Mouse (Mus musculus) ES-Bruce4 (cell line): ENCODE data around the gene Nsg2. TPM values are rescaled to one million over a fixed set of nuclear protein-coding genes. Genes with fewer than 3 reads are reported as not detected.

Experiments used
- H3K27ac ChIP-seq: 2 replicates; pipeline ENCODE4 v1.5.1; 2012; ENCODE audit warnings: low read length, inconsistent platforms; ENCODE audit not compliant: insufficient read depth
- H3K27me3 ChIP-seq: 2 replicates; pipeline ENCODE4 v1.6.1; 2012; ENCODE audit warnings: mild to moderate bottlenecking, low read length, inconsistent platforms; ENCODE audit not compliant: control insufficient read depth, poor library complexity, insufficient read depth, severe bottlenecking
- H3K36me3 ChIP-seq: 2 replicates; pipeline ENCODE4 v1.6.1; 2012; ENCODE audit warnings: inconsistent platforms, mild to moderate bottlenecking, low read length, moderate library complexity; ENCODE audit not compliant: control insufficient read depth, poor library complexity, insufficient read depth, severe bottlenecking
- H3K4me1 ChIP-seq: one replicate; pipeline ENCODE4 v1.8.1; 2011; ENCODE audit warnings: low read length; ENCODE audit not compliant: control insufficient read depth, insufficient read depth
- H3K4me3 ChIP-seq: 2 replicates; pipeline ENCODE4 v1.5.1; 2011; ENCODE audit warnings: low read depth, mild to moderate bottlenecking, low read length
- H3K9ac ChIP-seq: 2 replicates; pipeline ENCODE4 v1.6.1; 2012; ENCODE audit warnings: low read depth, mild to moderate bottlenecking, inconsistent platforms; ENCODE audit not compliant: poor library complexity, severe bottlenecking
- H3K9me3 ChIP-seq: replicated peaks from 2 replicates; pipeline ENCODE4 v1.6.1; 2012; ENCODE audit warnings: mild to moderate bottlenecking, low read length, inconsistent platforms; ENCODE audit not compliant: control insufficient read depth, poor library complexity, insufficient read depth, severe bottlenecking
- CTCF ChIP-seq: IDR thresholded peaks from one replicate; pipeline ENCODE4 v1.8.1; 2011; ENCODE audit warnings: low read depth, low read length
- EP300 ChIP-seq: IDR thresholded peaks from 2 replicates; pipeline ENCODE4 v1.6.1; 2011; ENCODE audit warnings: low read depth, low read length; ENCODE audit not compliant: insufficient read depth
- POLR2A ChIP-seq: IDR thresholded peaks from one replicate; pipeline ENCODE4 v1.8.1; 2011; ENCODE audit warnings: low read length; ENCODE audit not compliant: insufficient read depth
- polyA plus RNA-seq: library from polyadenylated mRNA; stranded (reverse); fragments of >200 nt; gene quantifications from 2 replicates; pipeline ENCODE4 v1.2.4, GENCODE M21; 2011; ENCODE audit warnings: low read depth; ENCODE audit not compliant: missing spikeins, insufficient read depth, insufficient read length

Nsg2 gene
- polyA plus RNA-seq, 1 experiment, result not detected

- Histone ChIP-seq H3K36me3 (no peaks in the 10 kb centered on the region), H3K9ac (no peak overlapping the region), H3K27me3 (no peaks in the 10 kb centered on the region), H3K4me3 (no peak overlapping the region), H3K9me3 (no peaks in the 10 kb centered on the region), H3K27ac (no peak overlapping the region), H3K4me1 (peaks cover 2% of the 10 kb centered on the region)
- TF ChIP-seq CTCF (no peak), POLR2A (no peak), EP300 (no peak)
These were observed 102.7 kb downstream of the Nsg2 start for GRCm38 (mm10) chr11:32102976-32103375.

DNA sequence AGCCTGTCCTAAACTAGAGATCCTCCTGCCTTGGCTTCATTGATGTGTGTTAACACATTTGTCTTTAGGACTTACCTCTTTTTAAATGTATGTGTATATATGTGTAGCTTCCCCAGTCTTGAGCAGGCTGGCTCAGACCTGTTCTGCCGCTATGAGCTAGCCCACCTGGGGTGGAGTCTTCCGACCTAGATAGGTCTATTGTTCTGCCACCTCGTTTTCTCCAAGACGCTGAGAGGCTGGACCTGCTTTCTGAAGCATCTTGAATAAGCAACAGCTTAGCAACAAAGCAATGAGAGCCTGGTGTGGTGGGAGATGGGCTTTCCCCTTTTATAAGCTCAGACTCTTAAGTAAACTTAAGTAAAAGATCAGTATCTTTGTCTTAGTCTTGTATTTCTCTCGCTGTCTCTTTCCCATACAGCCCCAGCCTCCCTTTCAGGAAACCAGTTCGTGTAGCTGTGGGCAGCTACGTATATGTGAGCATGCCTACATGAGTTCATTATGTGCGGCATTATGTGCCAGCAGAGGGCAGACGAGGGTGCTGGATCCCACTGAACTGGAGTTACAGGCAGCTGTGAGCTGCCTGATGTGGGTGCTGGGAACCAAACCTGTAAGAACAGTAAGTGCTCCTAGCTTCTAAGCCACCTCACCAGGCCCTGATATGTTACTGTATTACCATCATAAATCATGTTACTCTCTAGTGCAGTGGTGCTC, 104.3 kb downstream of the Nsg2 start:
- Histone ChIP-seq H3K27ac (no peak overlapping the region), H3K4me1 (peaks cover 2% of the 10 kb centered on the region), H3K9me3 (no peaks in the 10 kb centered on the region), H3K9ac (no peak overlapping the region), H3K27me3 (no peaks in the 10 kb centered on the region), H3K4me3 (no peak overlapping the region), H3K36me3 (no peaks in the 10 kb centered on the region)
- TF ChIP-seq CTCF, result peak; percentile 57
- no peak for TF ChIP-seq EP300
- TF ChIP-seq POLR2A, result no peak

DNA sequence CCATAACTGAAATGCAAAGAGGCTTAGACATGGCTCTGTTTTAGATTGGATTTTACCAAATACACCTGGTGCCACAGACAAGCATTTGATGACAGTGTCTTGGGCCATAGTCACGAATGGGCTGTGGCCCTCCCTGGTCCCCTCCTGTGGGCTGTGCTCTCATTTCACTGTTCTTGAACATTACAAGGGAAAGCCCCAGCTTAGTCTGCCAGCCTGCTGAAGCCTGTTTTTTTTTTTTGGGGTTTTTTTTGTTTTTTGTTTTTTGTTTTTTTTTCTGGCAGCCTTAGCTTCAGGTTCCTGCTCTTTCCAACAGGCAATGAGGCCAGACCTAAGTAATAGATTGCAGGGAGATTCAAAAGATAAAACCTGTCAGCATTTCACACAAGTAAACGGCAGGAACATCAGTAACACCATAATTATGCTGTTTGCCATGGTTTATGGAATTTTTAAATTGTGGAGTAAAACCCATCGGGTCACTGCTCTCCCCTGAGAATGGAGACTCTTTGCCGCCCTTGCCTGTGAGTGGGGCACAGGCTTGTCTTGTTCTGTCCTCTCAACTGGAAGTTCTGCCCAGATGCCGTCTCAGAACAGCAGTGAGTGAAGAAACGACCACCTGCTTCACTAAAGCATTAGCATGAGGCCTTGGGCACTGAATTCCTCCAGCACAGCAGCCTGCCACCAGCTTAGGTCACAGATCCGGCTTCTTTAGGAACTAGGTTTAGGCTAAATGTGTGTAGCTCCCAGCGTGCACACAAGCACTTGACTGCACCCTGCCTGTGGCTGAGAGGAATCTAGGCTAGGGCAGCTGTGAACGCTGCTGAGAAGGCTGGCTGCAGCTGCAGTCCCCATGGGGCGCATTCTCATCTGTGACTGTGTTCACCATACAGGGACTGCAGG, 105.7 kb downstream of the Nsg2 start:
- no peaks in the 10 kb centered on the region for H3K9me3 ChIP-seq
- no peak overlapping the region for H3K4me3 ChIP-seq
- H3K36me3 ChIP-seq, result no peaks in the 10 kb centered on the region
- H3K27me3 ChIP-seq, result no peaks in the 10 kb centered on the region
- H3K4me1 ChIP-seq, result peaks cover 2% of the 10 kb centered on the region
- H3K27ac ChIP-seq, result no peak overlapping the region
- H3K9ac ChIP-seq, result no peak overlapping the region
- TF ChIP-seq EP300, result no peak
- no peak for TF ChIP-seq CTCF
- no peak for TF ChIP-seq POLR2A

GRCm38 (mm10) chr11:32106647-32106985, 106.4 kb downstream of the Nsg2 start:
- Histone ChIP-seq H3K27ac (no peak overlapping the region), H3K4me1 (peaks cover 2% of the 10 kb centered on the region), H3K4me3 (no peak overlapping the region), H3K9ac (no peak overlapping the region), H3K36me3 (no peaks in the 10 kb centered on the region), H3K27me3 (no peaks in the 10 kb centered on the region), H3K9me3 (no peaks in the 10 kb centered on the region)
- TF ChIP-seq POLR2A, result no peak

DNA sequence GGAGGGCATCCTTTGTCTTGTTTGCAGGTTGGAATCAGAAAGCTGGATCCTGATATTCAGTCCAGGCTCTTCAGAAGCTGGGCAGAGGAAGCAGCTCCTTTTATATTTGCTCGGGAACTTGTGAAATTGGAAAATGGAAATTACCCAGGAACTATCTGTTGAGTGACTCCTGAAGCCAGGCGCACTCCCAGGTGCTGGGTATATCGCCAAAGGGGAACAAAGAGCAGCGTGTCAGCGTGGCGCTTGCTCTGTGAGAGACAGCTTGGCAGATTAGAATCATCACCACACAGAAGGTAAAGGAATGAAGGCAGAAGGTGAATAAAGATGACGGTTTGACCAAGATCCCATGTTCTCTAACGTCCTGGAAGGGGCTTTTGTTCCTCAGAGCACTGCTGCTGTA, 108.2 kb downstream of the Nsg2 start:
- no peaks in the 10 kb centered on the region for H3K36me3 ChIP-seq
- no peak overlapping the region for H3K4me3 ChIP-seq
- no peaks in the 10 kb centered on the region for H3K27me3 ChIP-seq
- no peak overlapping the region for H3K27ac ChIP-seq
- H3K9ac ChIP-seq, result no peak overlapping the region
- no peaks in the 10 kb centered on the region for H3K4me1 ChIP-seq
- H3K9me3 ChIP-seq, result no peaks in the 10 kb centered on the region
- TF ChIP-seq POLR2A, result no peak

Other genes with a start within 250 kb of the Nsg2 start
- 12.0 and 12.8 TPM in 2 replicates for gene Cpeb4, start 128.3 kb upstream of the Nsg2 start, polyA plus RNA-seq
- gene 4930524B15Rik, start 34.9 kb upstream of the Nsg2 start, polyA plus RNA-seq, result not detected in 2 replicates
- gene Il9r, start 199.8 kb downstream of the Nsg2 start, polyA plus RNA-seq, result not detected in 2 replicates
- gene Snrnp25, start 205.0 kb downstream of the Nsg2 start, polyA plus RNA-seq, result 30.4 and 32.3 TPM in 2 replicates
- gene Rhbdf1, start 221.8 kb downstream of the Nsg2 start, polyA plus RNA-seq, result 26.8 and 33.3 TPM in 2 replicates
- 18.4 and 20.5 TPM in 2 replicates for gene Mpg, start 226.0 kb downstream of the Nsg2 start, polyA plus RNA-seq